Mouse (Mus musculus) cerebellum, adult 9-10 months (tissue): ENCODE measurements around the gene Wdr54.

Experiments
- DNase-seq: peaks from one replicate; pipeline ENCODE4 v3.0.0; 2022

Wdr54 gene

GRCm38 (mm10) chr6:83124851-83125312, 31.3 kb downstream of the Wdr54 start:
- peak; percentile 90 for DNase-seq

GRCm38 (mm10) chr6:83122961-83123360, 33.2 kb downstream of the Wdr54 start:
- DNase-seq = peak; percentile 49

GRCm38 (mm10) chr6:83121863-83122710, 34.1 kb downstream of the Wdr54 start:
- DNase-seq = no peak

GRCm38 (mm10) chr6:83120930-83121862, 35.0 kb downstream of the Wdr54 start, which contains the start of gene Wbp1:
Gene Wbp1, minus strand, starts transcription at chr6:83121559.
- peak; percentile 99 for DNase-seq

- DNase-seq = peak; percentile 66
These were observed 36.5 kb downstream of the Wdr54 start for GRCm38 (mm10) chr6:83119734-83120051.

GRCm38 (mm10) chr6:83118825-83119733, 37.1 kb downstream of the Wdr54 start:
- DNase-seq = peak; percentile 9

GRCm38 (mm10) chr6:83118369-83118768, 37.8 kb downstream of the Wdr54 start:
- peak; percentile 36 for DNase-seq

- DNase-seq = peak; percentile 33
These were observed 38.6 kb downstream of the Wdr54 start for GRCm38 (mm10) chr6:83117616-83118015.

- DNase-seq = no peak
These were observed 39.1 kb downstream of the Wdr54 start for GRCm38 (mm10) chr6:83117165-83117438.

- DNase-seq = peak; percentile 51
These were observed 39.6 kb downstream of the Wdr54 start for GRCm38 (mm10) chr6:83116373-83117164.

GRCm38 (mm10) chr6:83115682-83116372, 40.4 kb downstream of the Wdr54 start:
- peak; percentile 54 for DNase-seq

- DNase-seq = peak; percentile 89
These were observed 41.1 kb downstream of the Wdr54 start, which contains the start of gene Mogs for GRCm38 (mm10) chr6:83115011-83115671. Gene Mogs, plus strand, starts transcription at chr6:83115496.

- DNase-seq = peak; percentile 17
These were observed 44.6 kb downstream of the Wdr54 start for GRCm38 (mm10) chr6:83111510-83112136.

- peak; percentile 86 for DNase-seq
These were observed 47.2 kb downstream of the Wdr54 start, which contains the start of gene Mrpl53 for GRCm38 (mm10) chr6:83108762-83109668. Gene Mrpl53, plus strand, starts transcription at chr6:83109040.

GRCm38 (mm10) chr6:83107566-83108400, 48.4 kb downstream of the Wdr54 start:
- peak; percentile 76 for DNase-seq

- peak; percentile 12 for DNase-seq
These were observed 52.0 kb downstream of the Wdr54 start for GRCm38 (mm10) chr6:83104158-83104557.

- DNase-seq = peak; percentile 37
These were observed 53.0 kb downstream of the Wdr54 start for GRCm38 (mm10) chr6:83103130-83103650.
